ENCODE assay signal across 8 mouse cellular contexts in the genomic region with DNA sequence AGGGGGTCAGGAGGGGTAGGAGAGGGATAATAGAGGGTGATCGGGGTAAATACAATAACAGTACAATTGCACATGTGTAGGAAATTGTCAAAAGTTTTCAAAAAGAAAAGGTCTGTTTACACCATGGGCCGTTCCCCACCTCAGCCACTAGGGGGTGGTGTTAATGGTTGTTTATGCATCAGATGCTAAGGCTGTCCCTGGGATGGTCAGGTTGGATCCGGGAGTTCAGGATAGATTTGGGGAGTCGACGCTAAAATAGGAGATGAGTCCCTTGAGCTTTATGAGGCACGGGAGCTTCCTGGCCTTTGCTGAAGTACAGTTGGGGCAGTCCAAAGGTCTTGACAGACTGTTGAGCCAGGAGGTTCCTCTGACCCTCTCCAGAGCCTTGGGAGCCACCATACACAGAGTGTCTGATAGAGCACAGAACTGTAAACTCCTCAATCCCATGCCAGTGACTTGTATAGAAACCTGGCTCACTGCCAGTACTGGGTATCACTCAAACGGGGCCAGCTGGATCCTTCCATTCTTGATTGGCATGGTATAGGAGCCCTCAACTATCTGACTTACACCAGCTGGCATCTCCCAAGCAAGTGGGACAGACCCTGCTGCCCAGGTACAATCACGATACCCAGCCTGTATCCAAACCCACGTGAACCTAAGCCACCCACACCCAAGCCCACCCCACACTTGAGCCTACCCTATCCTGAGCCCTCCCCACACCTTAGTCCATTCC.
DNase-seq lines count a peak whose midpoint lies in the region; TF ChIP-seq lines count a peak whose summit lies in the region.

No protein-coding gene starts in this region.

- TF ChIP-seq POLR2A in embryonic fibroblast, embryonic 13.5 days (IDR thresholded peaks at IDR 0.05; ENCODE audit: low read depth, low read length): no peak

- no peak overlapping the region for H3K27ac ChIP-seq in embryonic fibroblast, embryonic 13.5 days (ENCODE audit: insufficient read depth, low read length)

- peak; percentile 89 for TF ChIP-seq CTCF in E14TG2a.4 (conservative IDR thresholded peaks at IDR 0.05; ENCODE audit: low read length)
- peak; percentile 8; the same call in 1 of the 2 replicates for TF ChIP-seq CTCF in embryonic fibroblast, embryonic 13.5 days (IDR thresholded peaks at IDR 0.05; ENCODE audit: borderline replicate concordance, insufficient read depth, low read length)

- H3K4me1 ChIP-seq in E14TG2a.4 (replicated peaks; ENCODE audit: low read depth, low read length): no peaks in the 10 kb centered on the region
- H3K4me1 ChIP-seq in embryonic fibroblast, embryonic 13.5 days (ENCODE audit: control insufficient read depth, insufficient read depth, low read length): no peaks in the 10 kb centered on the region

- no peaks in the 10 kb centered on the region for H3K9me3 ChIP-seq in E14TG2a.4 (ENCODE audit: low read length)

- H3K4me3 ChIP-seq in E14TG2a.4 (replicated peaks; ENCODE audit: low read length): no peak overlapping the region
- no peak overlapping the region for H3K4me3 ChIP-seq in embryonic fibroblast, embryonic 13.5 days (ENCODE audit: insufficient read depth, low read length)

- peaks cover 20% of the 10 kb centered on the region for H3K27me3 ChIP-seq in E14TG2a.4 (ENCODE audit: insufficient read depth, low read length)

- peak; percentile 11 to 23 for DNase-seq in kidney, postnatal 4 days
- DNase-seq in kidney, postnatal 14 days: no peak
- DNase-seq in adrenal gland, postnatal 25 days: peak; percentile 13
- no peak for DNase-seq in gastrocnemius, postnatal 25 days
- DNase-seq in thymus, postnatal 25 days: no peak
- DNase-seq in Muller cell, postnatal 12 days (ENCODE audit: inconsistent ontology term): no peak

- H3K36me3 ChIP-seq in E14TG2a.4 (ENCODE audit: insufficient read depth, low read length): no peaks in the 10 kb centered on the region

Comparison
In these comparisons a context has a peak if more than half of its experiments do, and no peak if none do; other contexts are left out.
1. DNase-seq: peak in kidney, postnatal 4 days (2 of 2) and adrenal gland, postnatal 25 days (single experiment); none in kidney, postnatal 14 days (single experiment), gastrocnemius, postnatal 25 days (single experiment), thymus, postnatal 25 days (single experiment) and Muller cell, postnatal 12 days (single experiment).